Mouse (Mus musculus): ENCODE data around the gene Diras2. TPM values are rescaled to one million over a fixed set of nuclear protein-coding genes. Genes with fewer than 3 reads are reported as not detected.

Gene Diras2
- polyA plus RNA-seq, 1 experiment: 0.91 TPM

GRCm38 (mm10) chr13:52524313-52524712, 6.8 kb downstream of the Diras2 start:
- Histone ChIP-seq H3K4me1 (ENCODE audit: control insufficient read depth, insufficient read depth, low read length) (no peaks in the 10 kb centered on the region), H3K27ac (ENCODE audit: insufficient read depth, low read depth, low read length) (no peak overlapping the region), H3K4me3 (ENCODE audit: insufficient read depth, low read length) (no peak overlapping the region)
- TF ChIP-seq POLR2A (IDR thresholded peaks at IDR 0.05; ENCODE audit: borderline replicate concordance, low read depth, low read length) (no peak), CTCF (IDR thresholded peaks at IDR 0.05; ENCODE audit: low read depth, low read length) (no peak)

- TF ChIP-seq CTCF (IDR thresholded peaks at IDR 0.05; ENCODE audit: low read depth, low read length) (no peak), POLR2A (IDR thresholded peaks at IDR 0.05; ENCODE audit: borderline replicate concordance, low read depth, low read length) (no peak)
- Histone ChIP-seq H3K4me1 (ENCODE audit: control insufficient read depth, insufficient read depth, low read length) (no peaks in the 10 kb centered on the region), H3K27ac (ENCODE audit: insufficient read depth, low read depth, low read length) (no peak overlapping the region)
Observed at GRCm38 (mm10) chr13:52521176-52521575, 9.9 kb downstream of the Diras2 start.

GRCm38 (mm10) chr13:52519425-52519824, 11.7 kb downstream of the Diras2 start:
- no peak overlapping the region for H3K27ac ChIP-seq (ENCODE audit: insufficient read depth, low read depth, low read length)
- H3K4me3 ChIP-seq (ENCODE audit: insufficient read depth, low read length): no peak overlapping the region
- no peaks in the 10 kb centered on the region for H3K4me1 ChIP-seq (ENCODE audit: control insufficient read depth, insufficient read depth, low read length)
- no peak for TF ChIP-seq POLR2A (IDR thresholded peaks at IDR 0.05; ENCODE audit: borderline replicate concordance, low read depth, low read length)
- no peak for TF ChIP-seq CTCF (IDR thresholded peaks at IDR 0.05; ENCODE audit: low read depth, low read length)

More at GRCm38 (mm10) chr13:52521176-52521575, 9.9 kb downstream of the Diras2 start:
- no peak overlapping the region for H3K4me3 ChIP-seq (ENCODE audit: insufficient read depth, low read length)

- Histone ChIP-seq H3K4me3 (ENCODE audit: insufficient read depth, low read length) (no peak overlapping the region), H3K27ac (ENCODE audit: insufficient read depth, low read depth, low read length) (no peak overlapping the region), H3K4me1 (ENCODE audit: control insufficient read depth, insufficient read depth, low read length) (no peaks in the 10 kb centered on the region)
- TF ChIP-seq POLR2A (IDR thresholded peaks at IDR 0.05; ENCODE audit: borderline replicate concordance, low read depth, low read length): no peak
- no peak for TF ChIP-seq CTCF (IDR thresholded peaks at IDR 0.05; ENCODE audit: low read depth, low read length)
Observed at GRCm38 (mm10) chr13:52518377-52518776, 12.7 kb downstream of the Diras2 start.

- no peaks in the 10 kb centered on the region for H3K4me1 ChIP-seq (ENCODE audit: control insufficient read depth, insufficient read depth, low read length)
- H3K4me3 ChIP-seq (ENCODE audit: insufficient read depth, low read length): no peak overlapping the region
- no peak overlapping the region for H3K27ac ChIP-seq (ENCODE audit: insufficient read depth, low read depth, low read length)
- TF ChIP-seq POLR2A (IDR thresholded peaks at IDR 0.05; ENCODE audit: borderline replicate concordance, low read depth, low read length): no peak
- TF ChIP-seq CTCF (IDR thresholded peaks at IDR 0.05; ENCODE audit: low read depth, low read length): no peak
Observed at GRCm38 (mm10) chr13:52517021-52517420, 14.1 kb downstream of the Diras2 start.

GRCm38 (mm10) chr13:52516561-52516960, 14.5 kb downstream of the Diras2 start:
- Histone ChIP-seq H3K27ac (ENCODE audit: insufficient read depth, low read depth, low read length) (no peak overlapping the region), H3K4me1 (ENCODE audit: control insufficient read depth, insufficient read depth, low read length) (no peaks in the 10 kb centered on the region), H3K4me3 (ENCODE audit: insufficient read depth, low read length) (no peak overlapping the region)
- TF ChIP-seq CTCF (IDR thresholded peaks at IDR 0.05; ENCODE audit: low read depth, low read length) (no peak), POLR2A (IDR thresholded peaks at IDR 0.05; ENCODE audit: borderline replicate concordance, low read depth, low read length) (no peak)

- TF ChIP-seq POLR2A (IDR thresholded peaks at IDR 0.05; ENCODE audit: borderline replicate concordance, low read depth, low read length) (no peak), CTCF (IDR thresholded peaks at IDR 0.05; ENCODE audit: low read depth, low read length) (no peak)
- no peaks in the 10 kb centered on the region for H3K4me1 ChIP-seq (ENCODE audit: control insufficient read depth, insufficient read depth, low read length)
- H3K27ac ChIP-seq (ENCODE audit: insufficient read depth, low read depth, low read length): no peak overlapping the region
- H3K4me3 ChIP-seq (ENCODE audit: insufficient read depth, low read length): no peak overlapping the region
Observed at GRCm38 (mm10) chr13:52516051-52516450, 15.0 kb downstream of the Diras2 start.

GRCm38 (mm10) chr13:52513554-52513953, 17.5 kb downstream of the Diras2 start:
- H3K4me3 ChIP-seq (ENCODE audit: insufficient read depth, low read length): no peak overlapping the region
- H3K4me1 ChIP-seq (ENCODE audit: control insufficient read depth, insufficient read depth, low read length): no peaks in the 10 kb centered on the region
- no peak overlapping the region for H3K27ac ChIP-seq (ENCODE audit: insufficient read depth, low read depth, low read length)
- no peak for TF ChIP-seq CTCF (IDR thresholded peaks at IDR 0.05; ENCODE audit: low read depth, low read length)
- TF ChIP-seq POLR2A (IDR thresholded peaks at IDR 0.05; ENCODE audit: borderline replicate concordance, low read depth, low read length): no peak

GRCm38 (mm10) chr13:52512356-52512755, 18.7 kb downstream of the Diras2 start:
- Histone ChIP-seq H3K4me1 (ENCODE audit: control insufficient read depth, insufficient read depth, low read length) (peaks cover 3% of the 10 kb centered on the region), H3K27ac (ENCODE audit: insufficient read depth, low read depth, low read length) (no peak overlapping the region), H3K4me3 (ENCODE audit: insufficient read depth, low read length) (no peak overlapping the region)
- no peak for TF ChIP-seq CTCF (IDR thresholded peaks at IDR 0.05; ENCODE audit: low read depth, low read length)
- no peak for TF ChIP-seq POLR2A (IDR thresholded peaks at IDR 0.05; ENCODE audit: borderline replicate concordance, low read depth, low read length)

- peaks cover 15% of the 10 kb centered on the region for H3K4me1 ChIP-seq (ENCODE audit: control insufficient read depth, insufficient read depth, low read length)
- TF ChIP-seq POLR2A (IDR thresholded peaks at IDR 0.05; ENCODE audit: borderline replicate concordance, low read depth, low read length) (no peak), CTCF (IDR thresholded peaks at IDR 0.05; ENCODE audit: low read depth, low read length) (no peak)
Observed at GRCm38 (mm10) chr13:52510172-52510880, 20.8 kb downstream of the Diras2 start.

More at GRCm38 (mm10) chr13:52510172-52510880, 20.8 kb downstream of the Diras2 start:
- Histone ChIP-seq H3K27ac (ENCODE audit: insufficient read depth, low read depth, low read length) (no peak overlapping the region), H3K4me3 (ENCODE audit: insufficient read depth, low read length) (no peak overlapping the region)
